Mouse (Mus musculus) adrenal gland, adult (tissue): ENCODE data around the gene Klhl3.

Source experiments
- DNase-seq, 2 experiments: peaks; one replicate each; pipeline ENCODE4 v3.0.0; 2022 to 2023; ENCODE audit warnings: low spot score in 1 of 2; ENCODE audit not compliant: inconsistent age in 2 of 2

Klhl3 gene

GRCm38 (mm10) chr13:58025701-58026414 is 87.5 kb downstream of the Klhl3 start:
- no peak for DNase-seq

GRCm38 (mm10) chr13:58023726-58024453 is 89.5 kb downstream of the Klhl3 start:
- no peak for DNase-seq

- DNase-seq, result no peak
Observed at GRCm38 (mm10) chr13:58023001-58023560, 90.3 kb downstream of the Klhl3 start.

- DNase-seq, result no peak
Observed at GRCm38 (mm10) chr13:58020428-58020827, 93.0 kb downstream of the Klhl3 start.

GRCm38 (mm10) chr13:58017298-58017697 is 96.1 kb downstream of the Klhl3 start:
- no peak for DNase-seq

- peak; percentile 53 to 86 for DNase-seq
Observed at GRCm38 (mm10) chr13:58012067-58012925, 101.1 kb downstream of the Klhl3 start.

GRCm38 (mm10) chr13:58011526-58011925 is 101.9 kb downstream of the Klhl3 start:
- no peak for DNase-seq

- no peak for DNase-seq
Observed at GRCm38 (mm10) chr13:58010416-58010815, 103.0 kb downstream of the Klhl3 start.

- no peak for DNase-seq
Observed at GRCm38 (mm10) chr13:58009275-58009674, 104.1 kb downstream of the Klhl3 start.

- no peak for DNase-seq
Observed at GRCm38 (mm10) chr13:58008038-58008364, 105.4 kb downstream of the Klhl3 start.

- peak; percentile 48 to 76 for DNase-seq
Observed at GRCm38 (mm10) chr13:58007256-58008037, 105.9 kb downstream of the Klhl3 start.

GRCm38 (mm10) chr13:58001792-58002191 is 111.6 kb downstream of the Klhl3 start:
- DNase-seq, result no peak

GRCm38 (mm10) chr13:57996536-57996935 is 116.9 kb downstream of the Klhl3 start:
- DNase-seq, result peak; percentile 65 to 86

- peak; percentile 31 to 66 for DNase-seq
Observed at GRCm38 (mm10) chr13:57995864-57996263, 117.5 kb downstream of the Klhl3 start.

GRCm38 (mm10) chr13:57984637-57985036 is 128.8 kb downstream of the Klhl3 start:
- DNase-seq, result no peak

GRCm38 (mm10) chr13:57984163-57984562 is 129.2 kb downstream of the Klhl3 start:
- DNase-seq, result no peak

- no peak for DNase-seq
Observed at GRCm38 (mm10) chr13:57983330-57983729, 130.1 kb downstream of the Klhl3 start.

- DNase-seq, result no peak
Observed at GRCm38 (mm10) chr13:57982904-57983303, 130.5 kb downstream of the Klhl3 start.

- no peak for DNase-seq
Observed at GRCm38 (mm10) chr13:57980679-57981078, 132.7 kb downstream of the Klhl3 start.

- no peak for DNase-seq
Observed at GRCm38 (mm10) chr13:57980071-57980470, 133.3 kb downstream of the Klhl3 start.
